Mouse (Mus musculus) forebrain, embryonic 16.5 days (tissue): Measurements from ENCODE around the gene Ppp1r14c. TPM values are rescaled to one million over a fixed set of nuclear protein-coding genes. Genes with fewer than 3 reads are reported as not detected.

ENCODE experiments used
- ATAC-seq: fragments of 200-750 bp; cut with Nextera tagmentation; 2 replicates; pipeline ENCODE4 v1.8.0; 2017; ENCODE audit warnings: mild to moderate bottlenecking, moderate library complexity
- H3K27ac ChIP-seq: fragments of 300-500 bp; sonication (generic); 2 replicates; pipeline ENCODE4 v1.5.1; 2014; ENCODE audit warnings: low read length, control low read depth
- H3K27me3 ChIP-seq: fragments of 300-500 bp; sonication (generic); replicated peaks from 2 replicates; pipeline ENCODE4 v1.6.1; 2014; ENCODE audit warnings: low read length; ENCODE audit not compliant: control insufficient read depth, insufficient read depth
- H3K36me3 ChIP-seq: fragments of 300-500 bp; sonication (generic); 2 replicates; pipeline ENCODE4 v1.6.1; 2014; ENCODE audit not compliant: control insufficient read depth, insufficient read depth
- H3K4me1 ChIP-seq: fragments of 300-500 bp; sonication (generic); replicated peaks from 2 replicates; pipeline ENCODE4 v1.6.1; 2014; ENCODE audit warnings: low read length; ENCODE audit not compliant: control insufficient read depth, insufficient read depth
- H3K4me2 ChIP-seq: fragments of 300-500 bp; sonication (generic); 2 replicates; pipeline ENCODE4 v1.6.1; 2014; ENCODE audit warnings: mild to moderate bottlenecking, low read length, control low read depth
- H3K4me3 ChIP-seq: fragments of 300-500 bp; sonication (generic); replicated peaks from 2 replicates; pipeline ENCODE4 v1.5.1; 2014; ENCODE audit warnings: mild to moderate bottlenecking, low read length, control low read depth
- H3K9ac ChIP-seq: fragments of 300-500 bp; sonication (generic); replicated peaks from 2 replicates; pipeline ENCODE4 v1.6.1; 2014; ENCODE audit warnings: low read depth, low read length, control low read depth
- H3K9me3 ChIP-seq: fragments of 300-500 bp; sonication (generic); 2 replicates; pipeline ENCODE4 v1.6.1; 2016; ENCODE audit warnings: low read length; ENCODE audit not compliant: control insufficient read depth
- whole genome bisulfite sequencing: fragments of 180-500 bp; shearing (Covaris S2); extraction: QIAGEN DNeasy Blood & Tissue Kit; methylation state at CpG from one replicate; pipeline ENCODE4 v1.1.7; 2014; 5-methylcytosine and 5-hydroxymethylcytosine counted together
- polyA plus RNA-seq: library from polyadenylated mRNA; unstranded; fragments of >200 nt; fragmentation: Nextera tagmentation; extraction: Ambion mirVana; gene quantifications from 2 replicates; pipeline ENCODE4 v1.2.1, GENCODE M21; 2015

Gene Ppp1r14c
- polyA plus RNA-seq, 1 experiment from 2014 or later = 56.5 TPM

DNA sequence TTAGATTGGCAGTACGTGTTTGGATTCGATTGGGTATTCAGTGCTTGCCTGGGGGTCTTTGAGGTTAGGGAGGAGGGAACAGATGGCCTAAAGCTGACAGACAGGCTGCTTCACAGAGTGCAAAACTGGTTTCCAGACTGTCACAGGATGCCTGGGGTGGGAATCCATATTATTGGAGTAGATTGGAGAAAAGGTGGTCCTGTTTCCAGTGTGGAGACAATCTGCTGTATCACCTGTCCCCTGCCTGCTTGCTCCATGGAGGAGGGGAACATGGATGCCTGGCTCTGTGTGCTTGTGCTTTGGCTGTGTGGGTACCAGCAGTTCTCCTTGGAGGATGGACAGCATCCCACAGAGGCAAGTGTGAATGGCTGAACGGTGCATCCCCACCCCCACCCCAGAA, 45.4 kb downstream of the Ppp1r14c start:
- H3K36me3 ChIP-seq = no peaks in the 10 kb centered on the region
- WGBS = 53% methylated on average over 3 of the region's 3 CpGs
- H3K9me3 ChIP-seq = no peaks in the 10 kb centered on the region
- no peak overlapping the region for H3K27ac ChIP-seq
- no peaks in the 10 kb centered on the region for H3K27me3 ChIP-seq
- ATAC-seq = peak; percentile 57
- no peak overlapping the region for H3K4me2 ChIP-seq
- 0 out of 2 replicates have a peak, but pooled peaks cover 4% of the 10 kb centered on the region for H3K4me1 ChIP-seq
- H3K4me3 ChIP-seq = no peak overlapping the region
- no peak overlapping the region for H3K9ac ChIP-seq

- Histone ChIP-seq H3K27ac (no peak overlapping the region), H3K4me3 (no peak overlapping the region)
- no peak for ATAC-seq
These were observed 45.8 kb downstream of the Ppp1r14c start for GRCm38 (mm10) chr10:3411639-3412038.

GRCm38 (mm10) chr10:3414813-3415212, 49.0 kb downstream of the Ppp1r14c start:
- Histone ChIP-seq H3K4me3 (no peak overlapping the region), H3K4me2 (no peak overlapping the region), H3K9ac (no peak overlapping the region), H3K36me3 (no peaks in the 10 kb centered on the region), H3K4me1 (no peaks in the 10 kb centered on the region), H3K27ac (no peak overlapping the region), H3K27me3 (no peaks in the 10 kb centered on the region), H3K9me3 (no peaks in the 10 kb centered on the region)
- 69% methylated on average over 5 of the region's 5 CpGs for WGBS
- ATAC-seq = no peak

More at GRCm38 (mm10) chr10:3411639-3412038, 45.8 kb downstream of the Ppp1r14c start:
- H3K4me2 ChIP-seq = no peak overlapping the region
- no peaks in the 10 kb centered on the region for H3K36me3 ChIP-seq
- no peaks in the 10 kb centered on the region for H3K27me3 ChIP-seq
- 72% methylated on average over 2 of the region's 2 CpGs for WGBS
- 0 out of 2 replicates have a peak, but pooled peaks cover 4% of the 10 kb centered on the region for H3K4me1 ChIP-seq
- H3K9ac ChIP-seq = no peak overlapping the region
- H3K9me3 ChIP-seq = no peaks in the 10 kb centered on the region

DNA sequence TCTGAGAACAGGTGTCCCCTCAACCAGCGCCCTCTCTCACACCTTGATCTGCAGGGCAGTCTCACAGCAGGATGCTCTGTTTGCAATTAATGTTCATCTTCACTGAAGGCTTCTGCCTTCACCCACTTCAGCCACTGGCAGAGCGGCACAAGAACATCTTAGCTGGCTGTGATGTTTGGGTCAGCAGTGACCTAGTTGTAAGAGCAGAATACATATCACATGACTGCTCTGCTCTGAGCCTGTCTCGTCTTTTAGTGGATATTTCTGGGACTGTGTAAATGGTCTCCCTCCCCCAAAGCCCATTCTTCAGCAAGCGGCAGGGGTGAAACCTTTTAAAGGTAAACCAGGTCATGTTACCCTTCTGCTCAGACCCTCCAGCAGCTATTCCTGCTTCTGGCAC, 50.7 kb downstream of the Ppp1r14c start:
- no peak overlapping the region for H3K4me2 ChIP-seq

DNA sequence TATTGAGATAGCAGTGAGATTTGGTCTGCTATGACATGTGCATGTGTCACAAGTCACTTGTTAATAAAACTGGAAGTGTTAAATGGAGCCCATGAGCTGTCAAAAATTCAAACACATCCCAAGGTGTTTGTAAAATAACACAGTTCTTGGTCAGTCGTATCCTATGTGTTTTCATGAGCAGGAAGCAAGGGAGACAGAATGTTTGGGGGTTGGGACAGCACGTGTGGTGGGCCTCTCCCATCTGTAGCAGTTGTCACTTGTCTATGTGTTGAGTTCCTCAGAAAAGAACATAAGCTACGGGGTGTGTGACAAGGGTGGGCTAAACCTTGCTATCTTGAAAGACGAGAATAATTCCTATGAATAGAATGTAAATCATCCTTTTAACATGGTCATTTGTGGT, 51.6 kb downstream of the Ppp1r14c start:
- H3K4me1 ChIP-seq = no peaks in the 10 kb centered on the region
- ATAC-seq = peak; percentile 89
- H3K4me2 ChIP-seq = no peak overlapping the region
- no peak overlapping the region for H3K9ac ChIP-seq
- no peaks in the 10 kb centered on the region for H3K27me3 ChIP-seq
- H3K27ac ChIP-seq = no peak overlapping the region
- 55% methylated on average over 4 of the region's 4 CpGs for WGBS
- H3K4me3 ChIP-seq = no peak overlapping the region
- H3K9me3 ChIP-seq = no peaks in the 10 kb centered on the region
- H3K36me3 ChIP-seq = no peaks in the 10 kb centered on the region

More for the DNA sequence above, 50.7 kb downstream of the Ppp1r14c start:
- Histone ChIP-seq H3K4me1 (no peaks in the 10 kb centered on the region), H3K27ac (no peak overlapping the region), H3K4me3 (no peak overlapping the region), H3K9me3 (no peaks in the 10 kb centered on the region), H3K9ac (no peak overlapping the region), H3K27me3 (no peaks in the 10 kb centered on the region), H3K36me3 (no peaks in the 10 kb centered on the region)
- no peak for ATAC-seq
- WGBS = 63% methylated on average over 4 of the region's 4 CpGs

GRCm38 (mm10) chr10:3424016-3424415, 58.2 kb downstream of the Ppp1r14c start:
- H3K27ac ChIP-seq = no peak overlapping the region
- no peak overlapping the region for H3K4me3 ChIP-seq
- 0 out of 2 replicates have a peak, but pooled peaks cover 5% of the 10 kb centered on the region for H3K4me1 ChIP-seq
- H3K36me3 ChIP-seq = no peaks in the 10 kb centered on the region
- H3K9ac ChIP-seq = no peak overlapping the region
- no peak for ATAC-seq
- H3K9me3 ChIP-seq = no peaks in the 10 kb centered on the region
- H3K4me2 ChIP-seq = no peak overlapping the region
- no peaks in the 10 kb centered on the region for H3K27me3 ChIP-seq

- H3K36me3 ChIP-seq = no peaks in the 10 kb centered on the region
- H3K4me3 ChIP-seq = no peak overlapping the region
- no peaks in the 10 kb centered on the region for H3K27me3 ChIP-seq
- WGBS = 27% methylated on average over 3 of the region's 3 CpGs
- no peak overlapping the region for H3K4me2 ChIP-seq
- H3K9ac ChIP-seq = no peak overlapping the region
- H3K9me3 ChIP-seq = no peaks in the 10 kb centered on the region
- ATAC-seq = 0 out of 2 replicates have a peak, but pooled peaks have one; percentile 31
- H3K4me1 ChIP-seq = peaks cover 8% of the 10 kb centered on the region; the same call in 1 of the 2 replicates
- H3K27ac ChIP-seq = no peak overlapping the region
These were observed 62.0 kb downstream of the Ppp1r14c start for GRCm38 (mm10) chr10:3427689-3428399.

DNA sequence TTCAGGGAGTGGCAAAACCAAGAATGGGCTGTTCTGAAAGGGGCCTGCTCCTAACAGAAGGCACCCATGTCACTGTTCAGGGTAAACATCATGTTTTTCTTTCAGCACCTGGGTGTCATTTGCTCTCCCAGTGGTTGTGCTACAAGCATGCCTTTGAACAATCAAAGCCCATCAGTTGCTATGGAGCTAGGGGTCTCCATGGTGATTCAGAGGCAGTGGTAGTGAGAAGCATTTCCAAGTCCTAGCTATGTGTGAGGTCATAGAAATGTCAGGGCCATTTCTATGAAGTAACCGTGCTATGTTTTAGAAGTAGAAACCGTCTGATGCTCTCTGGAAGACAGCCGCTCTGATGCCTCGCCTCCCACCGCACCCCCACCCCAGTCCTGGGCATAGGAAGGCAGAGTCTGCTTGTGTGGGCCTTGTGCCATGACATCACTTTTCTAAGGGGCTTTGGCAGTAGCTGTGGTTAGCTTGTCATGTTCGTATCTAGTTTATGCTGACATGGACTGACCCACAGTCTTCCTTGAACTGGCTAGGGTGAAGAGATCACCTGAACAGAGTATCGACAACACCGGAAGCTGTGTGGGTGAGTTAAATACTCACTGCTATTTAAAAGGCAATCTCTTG, 69.1 kb downstream of the Ppp1r14c start:
- Histone ChIP-seq H3K9ac (no peak overlapping the region), H3K27ac (no peak overlapping the region), H3K4me2 (no peak overlapping the region), H3K4me3 (no peak overlapping the region), H3K27me3 (no peaks in the 10 kb centered on the region), H3K36me3 (no peaks in the 10 kb centered on the region), H3K9me3 (peaks cover 4% of the 10 kb centered on the region; the same call in 1 of the 2 replicates), H3K4me1 (peaks cover 2% of the 10 kb centered on the region; the same call in 1 of the 2 replicates)
- WGBS = 85% methylated on average over 8 of the region's 8 CpGs
- ATAC-seq = peak; percentile 40; the same call in 1 of the 2 replicates

DNA sequence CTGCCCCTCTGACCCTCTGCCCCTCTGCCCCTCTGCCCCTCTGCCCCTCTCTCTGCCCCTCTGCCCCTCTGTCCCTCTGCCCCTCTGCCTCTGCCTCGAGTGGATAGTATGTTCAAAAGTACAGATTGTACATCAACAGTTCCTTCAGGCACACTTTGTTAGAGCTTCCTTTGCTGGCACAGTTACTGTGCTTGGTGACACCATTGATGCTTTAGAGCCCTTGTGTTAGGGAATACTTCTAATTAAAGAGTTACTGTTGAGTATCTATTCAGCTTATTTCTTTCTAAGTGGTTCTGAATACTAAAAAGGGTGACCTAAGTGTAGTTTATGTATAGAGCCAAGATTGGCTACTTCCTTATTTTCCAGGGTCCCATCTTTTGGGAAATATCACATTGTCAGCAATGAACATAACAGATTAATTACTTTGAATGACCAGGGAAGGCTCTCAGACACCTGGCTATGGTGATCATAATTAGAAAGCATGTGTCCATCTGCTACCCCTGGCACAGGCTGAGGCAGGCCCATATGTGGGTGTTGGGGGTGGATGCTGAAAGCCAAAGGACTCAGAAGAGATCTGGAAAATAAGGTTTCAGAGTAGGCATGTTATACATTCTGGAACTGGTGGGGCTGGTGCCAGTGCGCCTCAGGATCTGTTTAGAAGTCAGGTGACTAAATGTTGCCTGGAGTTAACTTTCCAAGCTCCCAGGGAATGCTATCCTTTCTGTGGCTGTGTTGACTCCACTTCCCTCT, 75.0 kb downstream of the Ppp1r14c start:
- Histone ChIP-seq H3K27me3 (no peaks in the 10 kb centered on the region), H3K27ac (no peak overlapping the region), H3K36me3 (no peaks in the 10 kb centered on the region), H3K4me3 (no peak overlapping the region), H3K9ac (no peak overlapping the region), H3K9me3 (no peaks in the 10 kb centered on the region), H3K4me2 (no peak overlapping the region), H3K4me1 (no peaks in the 10 kb centered on the region)
- ATAC-seq = peak; percentile 69
- WGBS = 52% methylated on average over 2 of the region's 2 CpGs
